Mouse (Mus musculus) macrophage (primary cell): ENCODE data around the gene Krt82. TPM values are rescaled to one million over a fixed set of nuclear protein-coding genes. Genes with fewer than 3 reads are reported as not detected.

Experiments
- H3K27ac ChIP-seq: fragments of 350-480 bp; formaldehyde crosslinking; 2 replicates; pipeline ENCODE4 v1.9.0; 2021
- H3K36me3 ChIP-seq: fragments of 350-480 bp; formaldehyde crosslinking; 2 replicates; pipeline ENCODE4 v1.9.0; 2021; ENCODE audit errors: inconsistent target
- H3K4me3 ChIP-seq: fragments of 350-480 bp; formaldehyde crosslinking; 2 replicates; pipeline ENCODE4 v1.9.0; 2021; ENCODE audit errors: inconsistent target
- H3K79me2 ChIP-seq: fragments of 350-480 bp; formaldehyde crosslinking; 2 replicates; pipeline ENCODE4 v1.9.0; 2021; ENCODE audit errors: inconsistent target
- WGBS: methylation state at CpG from one replicate; pipeline ENCODE4 v1.1.7; 2026; ENCODE audit warnings: inconsistent platforms; ENCODE audit not compliant: missing documents; 5-methylcytosine and 5-hydroxymethylcytosine counted together
- polyA plus RNA-seq: library from polyadenylated mRNA; stranded (reverse); fragments of 250-400 nt; gene quantifications from 3 replicates; pipeline ENCODE4 v1.2.4, GENCODE M21; 2018; ENCODE audit warnings: inconsistent platforms

Gene Krt82
- polyA plus RNA-seq, 1 experiment from 2014 or later = not detected

DNA sequence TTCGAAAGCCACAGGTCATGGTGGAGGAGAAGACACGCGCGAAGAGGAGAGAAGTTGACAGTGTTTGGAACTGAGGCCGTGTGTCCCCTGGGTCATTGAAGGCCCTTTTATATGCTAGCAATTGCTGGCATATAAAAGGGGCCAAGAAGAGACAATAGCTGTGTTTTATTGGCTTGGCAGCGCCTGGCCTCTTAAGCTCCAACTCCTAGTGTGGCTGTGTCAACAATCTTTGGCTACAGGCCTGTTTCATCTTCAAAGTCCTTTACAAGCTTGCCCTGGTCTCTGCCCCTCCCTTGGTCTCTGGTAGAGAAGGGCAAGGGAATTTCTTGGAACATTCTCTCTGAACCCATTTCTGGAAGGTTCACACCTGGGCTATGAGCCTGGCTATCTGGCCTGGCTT is 59.0 kb downstream of the Krt82 start, which contains the start of gene Krt83:
Gene Krt83, minus strand, starts transcription at position 82 of the 400 bp plus-strand sequence.
- Histone ChIP-seq H3K27ac (no peak within 1 kb of the TSS), H3K36me3 (no peaks in the 10 kb centered on the region), H3K4me3 (no peak within 1 kb of the TSS), H3K79me2 (no peaks in the 10 kb centered on the region)
- WGBS = 91% methylated on average over 6 of the region's 6 CpGs

Other genes starting within 250 kb of the Krt82 start
- gene Krt80, start 180.5 kb downstream of the Krt82 start, polyA plus RNA-seq = 0.51 to 0.83 TPM (median 0.56 TPM) in 3 replicates
- not detected in 3 replicates for gene Krt7, start 139.6 kb downstream of the Krt82 start, polyA plus RNA-seq
- gene Krt87, start 111.9 kb downstream of the Krt82 start, polyA plus RNA-seq = not detected in 3 replicates
- gene Krt88, start 102.9 kb downstream of the Krt82 start, polyA plus RNA-seq = not detected in 3 replicates
- not detected in 3 replicates for gene Krt81, start 86.9 kb downstream of the Krt82 start, polyA plus RNA-seq
- not detected in 3 replicates for gene Krt86, start 77.2 kb downstream of the Krt82 start, polyA plus RNA-seq
- gene Krt83, start 59.2 kb downstream of the Krt82 start, polyA plus RNA-seq = not detected in 3 replicates
- gene Gm49425, start 33.4 kb downstream of the Krt82 start, polyA plus RNA-seq = not detected in 3 replicates
- gene Krt84, start 17.8 kb downstream of the Krt82 start, polyA plus RNA-seq = not detected in 3 replicates
- not detected in 3 replicates for gene Krt90, start 12.3 kb upstream of the Krt82 start, polyA plus RNA-seq
- gene Krt75, start 23.2 kb upstream of the Krt82 start, polyA plus RNA-seq = not detected in 3 replicates
- gene Gm5414, start 77.5 kb upstream of the Krt82 start, polyA plus RNA-seq = not detected in 3 replicates
- gene Gm5478, start 96.7 kb upstream of the Krt82 start, polyA plus RNA-seq = not detected in 3 replicates
- not detected in 3 replicates for gene Krt6b, start 129.6 kb upstream of the Krt82 start, polyA plus RNA-seq
- gene Krt6a, start 143.6 kb upstream of the Krt82 start, polyA plus RNA-seq = not detected in 3 replicates
- gene Krt5, start 162.2 kb upstream of the Krt82 start, polyA plus RNA-seq = not detected in 3 replicates
- not detected in 3 replicates for gene Krt71, start 192.4 kb upstream of the Krt82 start, polyA plus RNA-seq
- not detected in 3 replicates for gene Krt72, start 235.8 kb upstream of the Krt82 start, polyA plus RNA-seq